8 mouse cellular contexts compared by ENCODE assay signal in genomic region chr1:55512799-55513198, GRCm38 (mm10).
DNase-seq lines count a peak whose midpoint lies in the region; ATAC-seq and TF ChIP-seq lines count a peak whose summit lies in the region.
"Not testable (repeated sequence)": the region's sequence is repeated elsewhere in the genome, so short reads cannot be mapped to it uniquely, and the experiment has no call there.

No protein-coding gene starts in this region.

- H3K9ac ChIP-seq in intestine, embryonic 14.5 days (ENCODE audit: low read length); kidney, embryonic 15.5 days; stomach, embryonic 14.5 days (replicated peaks; ENCODE audit: low read depth, low read length); stomach, postnatal 0 days (ENCODE audit: low read length): not testable (repeated sequence)

- not testable (repeated sequence) for H3K9me3 ChIP-seq in intestine, embryonic 14.5 days (ENCODE audit: control insufficient read depth, low read length); kidney, embryonic 15.5 days (replicated peaks); stomach, embryonic 14.5 days (ENCODE audit: control insufficient read depth, low read depth, low read length); stomach, postnatal 0 days (ENCODE audit: control insufficient read depth, low read length)

- peak overlapping the region; percentile 54; the same call in 1 of the 2 replicates for H3K27ac ChIP-seq in intestine, embryonic 14.5 days (ENCODE audit: low read depth)
- peak overlapping the region; percentile 82; the same call in 1 of the 2 replicates for H3K27ac ChIP-seq in kidney, embryonic 15.5 days
- H3K27ac ChIP-seq in stomach, embryonic 14.5 days (ENCODE audit: low read length): peak overlapping the region; percentile 64; the same call in 1 of the 2 replicates
- 0 out of 2 replicates have a peak overlapping the region, but pooled peaks have one; percentile 50 for H3K27ac ChIP-seq in stomach, postnatal 0 days (replicated peaks)

- TF ChIP-seq CTCF in stomach, postnatal 0 days (IDR thresholded peaks at IDR 0.05; ENCODE audit: low read depth): not testable (repeated sequence)

- H3K27me3 ChIP-seq in intestine, embryonic 14.5 days (replicated peaks; ENCODE audit: control insufficient read depth, insufficient read depth, low read length); kidney, embryonic 15.5 days; stomach, embryonic 14.5 days (ENCODE audit: control insufficient read depth, insufficient read depth, low read length); stomach, postnatal 0 days (ENCODE audit: control insufficient read depth, insufficient read depth, low read length): not testable (repeated sequence)

- H3K4me1 ChIP-seq in intestine, embryonic 14.5 days (replicated peaks; ENCODE audit: control insufficient read depth, insufficient read depth, low read length): peaks cover 13% of the 10 kb centered on the region
- peaks cover 12% of the 10 kb centered on the region; the same call in 1 of the 2 replicates for H3K4me1 ChIP-seq in kidney, embryonic 15.5 days
- H3K4me1 ChIP-seq in stomach, embryonic 14.5 days (ENCODE audit: control insufficient read depth, insufficient read depth, low read length): 0 out of 2 replicates have a peak, but pooled peaks cover 10% of the 10 kb centered on the region
- H3K4me1 ChIP-seq in stomach, postnatal 0 days (replicated peaks; ENCODE audit: control insufficient read depth, insufficient read depth): not testable (repeated sequence)

- TF ChIP-seq EP300 in stomach, postnatal 0 days (optimal IDR thresholded peaks at IDR 0.05): not testable (repeated sequence)

- H3K36me3 ChIP-seq in intestine, embryonic 14.5 days (ENCODE audit: control insufficient read depth, insufficient read depth, low read length); kidney, embryonic 15.5 days; stomach, embryonic 14.5 days (ENCODE audit: control insufficient read depth, insufficient read depth, low read length); stomach, postnatal 0 days (ENCODE audit: control insufficient read depth, insufficient read depth, low read length): not testable (repeated sequence)

- DNase-seq in heart, adult 8-10 months (ENCODE audit: low spot score): peak; percentile 44
- not testable (repeated sequence) for DNase-seq in intestine, embryonic 14.5 days (ENCODE audit: low spot score); stomach, postnatal 0 days (ENCODE audit: low spot score)
- DNase-seq in kidney, postnatal 14 days: peak; percentile 17

- ATAC-seq in common myeloid progenitor, adult 5-6 weeks (replicated peaks; ENCODE audit: low read depth, poor library complexity, severe bottlenecking): peak; percentile 76
- peak; percentile 50 for ATAC-seq in granulocyte monocyte progenitor cell, adult 5-6 weeks (replicated peaks; ENCODE audit: poor library complexity, severe bottlenecking)
- not testable (repeated sequence) for ATAC-seq in intestine, embryonic 14.5 days (replicated peaks; ENCODE audit: low FRiP score, low TSS enrichment, low read depth); stomach, embryonic 14.5 days (ENCODE audit: insufficient number of reproducible peaks, insufficient read depth, low FRiP score, low read depth)
- 0 out of 2 replicates have a peak, but pooled peaks have one; percentile 52 for ATAC-seq in kidney, embryonic 15.5 days (replicated peaks; ENCODE audit: low FRiP score)
- ATAC-seq in stomach, postnatal 0 days (ENCODE audit: low FRiP score, low TSS enrichment): 0 out of 2 replicates have a peak, but pooled peaks have one; percentile 74

- not testable (repeated sequence) for H3K4me3 ChIP-seq in intestine, embryonic 14.5 days (ENCODE audit: low read depth, low read length); kidney, embryonic 15.5 days (replicated peaks); stomach, embryonic 14.5 days (ENCODE audit: low read depth, low read length); stomach, postnatal 0 days (ENCODE audit: low read depth, low read length)

- 67% methylated on average over 2 of the region's 2 CpGs for WGBS in intestine, embryonic 14.5 days
- WGBS in kidney, embryonic 15.5 days: 59% methylated on average over 2 of the region's 2 CpGs
- 92% methylated on average over 2 of the region's 2 CpGs for WGBS in stomach, embryonic 14.5 days
- WGBS in stomach, postnatal 0 days: 62% methylated on average over 2 of the region's 2 CpGs

- not testable (repeated sequence) for H3K4me2 ChIP-seq in intestine, embryonic 14.5 days (ENCODE audit: low read length); kidney, embryonic 15.5 days; stomach, embryonic 14.5 days (replicated peaks; ENCODE audit: low read depth, low read length); stomach, postnatal 0 days (replicated peaks; ENCODE audit: low read depth)
